1 mouse cellular context compared by ENCODE assay signal in the genomic region with DNA sequence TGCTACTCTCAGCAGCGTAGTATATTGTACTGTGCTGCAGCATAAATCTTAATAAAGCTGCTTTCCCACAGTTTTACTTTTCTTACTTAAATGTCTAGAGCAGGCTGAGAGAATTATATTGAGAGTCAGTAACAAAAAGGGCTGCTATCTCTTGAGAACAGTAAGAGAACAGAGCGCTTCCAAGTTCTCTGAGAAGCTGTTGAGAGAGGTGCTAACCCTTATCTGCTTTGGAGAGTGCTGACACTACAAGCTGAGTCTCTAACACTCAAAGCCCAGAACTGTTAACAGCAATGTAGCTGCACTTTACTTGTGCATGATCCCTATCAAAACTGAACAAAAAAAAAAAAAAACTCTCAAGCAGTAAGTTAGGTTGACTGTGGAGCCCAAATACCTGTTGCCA.
TF ChIP-seq lines count a peak whose summit lies in the region.

No protein-coding gene starts in this region.

TF ChIP-seq in MEL, 35 proteins besides CTCF, POLR2A, EP300 and RAD21:
- TF ChIP-seq POLR2AphosphoS5 (IDR thresholded peaks at IDR 0.05; ENCODE audit: borderline replicate concordance, low read depth, low read length) (0 out of 2 replicates have a peak, but pooled peaks have one; percentile 4), MAFK (IDR thresholded peaks at IDR 0.05; ENCODE audit: borderline replicate concordance, low read depth, low read length) (no peak), TAL1 (IDR thresholded peaks at IDR 0.05; ENCODE audit: low read length) (peak; percentile 83)
